Mouse (Mus musculus): ENCODE measurements around the gene Gm8126. TPM values are rescaled to one million over a fixed set of nuclear protein-coding genes. Genes with fewer than 3 reads are reported as not detected.
"Not testable (repeated sequence)": the region's sequence is repeated elsewhere in the genome, so short reads cannot be mapped to it uniquely, and the experiment has no call there.

Gm8126 gene
- polyA plus RNA-seq (2015; fragmentation: Nextera tagmentation; extraction: Ambion mirVana), result not detected in 2 replicates

DNA sequence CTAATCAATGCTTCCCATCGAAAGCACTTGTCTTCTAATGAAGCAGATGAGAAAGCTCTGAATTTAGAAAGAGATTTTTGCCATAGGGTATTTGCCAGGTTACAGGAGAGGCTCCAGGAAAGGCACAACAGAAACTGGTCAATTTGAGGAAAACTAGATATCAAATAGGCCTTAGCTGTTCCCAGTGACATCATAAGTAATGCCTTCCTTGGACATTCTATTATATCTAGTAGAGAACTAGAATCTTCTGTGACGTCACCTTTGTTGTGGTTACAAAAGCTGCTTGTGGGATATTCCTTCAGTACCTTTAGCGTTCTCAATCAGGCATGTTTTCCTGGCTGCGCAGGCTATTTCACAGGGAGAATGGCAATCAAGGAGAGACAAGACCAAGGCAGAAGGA, at the start of gene Gm8126:
TSS of gene Gm8126 (plus strand) at position 301 of the 400 bp plus-strand sequence.
- H3K9ac ChIP-seq (ENCODE audit: low read depth, low read length); H3K4me3 ChIP-seq (ENCODE audit: low read depth, low read length); H3K27me3 ChIP-seq (ENCODE audit: control insufficient read depth, insufficient read depth, low read depth, low read length); H3K36me3 ChIP-seq (ENCODE audit: control insufficient read depth, insufficient read depth, low read length); H3K9me3 ChIP-seq (replicated peaks; ENCODE audit: control insufficient read depth, low read length, poor library complexity, severe bottlenecking); ATAC-seq; H3K4me1 ChIP-seq (ENCODE audit: control insufficient read depth, insufficient read depth, low read length); H3K27ac ChIP-seq (ENCODE audit: low read length); H3K4me2 ChIP-seq (ENCODE audit: low read length): not testable (repeated sequence)
- 97% methylated on average over 2 of the region's 4 CpGs for WGBS

- H3K9me3 ChIP-seq (replicated peaks; ENCODE audit: control insufficient read depth, low read length, poor library complexity, severe bottlenecking); H3K27ac ChIP-seq (ENCODE audit: low read length); H3K27me3 ChIP-seq (ENCODE audit: control insufficient read depth, insufficient read depth, low read depth, low read length); ATAC-seq; H3K4me2 ChIP-seq (ENCODE audit: low read length); H3K4me3 ChIP-seq (ENCODE audit: low read depth, low read length); H3K9ac ChIP-seq (ENCODE audit: low read depth, low read length); H3K36me3 ChIP-seq (ENCODE audit: control insufficient read depth, insufficient read depth, low read length); H3K4me1 ChIP-seq (ENCODE audit: control insufficient read depth, insufficient read depth, low read length): not testable (repeated sequence)
- WGBS, result 95% methylated on average over 3 of the region's 4 CpGs
These were observed 23.2 kb upstream of the Gm8126 start, which contains the start of gene Gm8122 for GRCm38 (mm10) chr14:43235204-43235603. Gene Gm8122, minus strand, starts transcription at chr14:43235304.

DNA sequence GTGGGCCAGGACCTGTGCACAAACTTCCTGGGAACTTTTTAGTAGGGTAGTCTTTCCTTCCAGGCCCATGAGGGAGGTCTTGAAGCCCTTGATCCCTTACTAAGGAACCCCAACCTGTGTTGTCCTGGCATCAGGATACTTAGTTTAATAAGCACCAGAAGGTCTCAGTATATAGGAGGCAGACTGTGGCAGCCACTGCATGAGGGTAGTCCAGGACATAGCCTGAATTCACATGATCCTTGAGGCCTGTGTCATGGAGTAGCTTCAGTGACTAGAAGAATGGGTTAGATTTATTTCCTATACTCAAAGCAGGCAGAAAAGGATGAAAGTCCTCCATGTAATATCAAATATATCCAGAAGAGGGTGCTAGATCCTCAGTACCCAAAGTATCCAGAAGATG, 20.7 kb upstream of the Gm8126 start:
- not testable (repeated sequence) for H3K9me3 ChIP-seq (replicated peaks; ENCODE audit: control insufficient read depth, low read length, poor library complexity, severe bottlenecking); H3K9ac ChIP-seq (ENCODE audit: low read depth, low read length); H3K36me3 ChIP-seq (ENCODE audit: control insufficient read depth, insufficient read depth, low read length); H3K4me1 ChIP-seq (ENCODE audit: control insufficient read depth, insufficient read depth, low read length); ATAC-seq; H3K4me2 ChIP-seq (ENCODE audit: low read length); H3K27me3 ChIP-seq (ENCODE audit: control insufficient read depth, insufficient read depth, low read depth, low read length); H3K27ac ChIP-seq (ENCODE audit: low read length); H3K4me3 ChIP-seq (ENCODE audit: low read depth, low read length)

DNA sequence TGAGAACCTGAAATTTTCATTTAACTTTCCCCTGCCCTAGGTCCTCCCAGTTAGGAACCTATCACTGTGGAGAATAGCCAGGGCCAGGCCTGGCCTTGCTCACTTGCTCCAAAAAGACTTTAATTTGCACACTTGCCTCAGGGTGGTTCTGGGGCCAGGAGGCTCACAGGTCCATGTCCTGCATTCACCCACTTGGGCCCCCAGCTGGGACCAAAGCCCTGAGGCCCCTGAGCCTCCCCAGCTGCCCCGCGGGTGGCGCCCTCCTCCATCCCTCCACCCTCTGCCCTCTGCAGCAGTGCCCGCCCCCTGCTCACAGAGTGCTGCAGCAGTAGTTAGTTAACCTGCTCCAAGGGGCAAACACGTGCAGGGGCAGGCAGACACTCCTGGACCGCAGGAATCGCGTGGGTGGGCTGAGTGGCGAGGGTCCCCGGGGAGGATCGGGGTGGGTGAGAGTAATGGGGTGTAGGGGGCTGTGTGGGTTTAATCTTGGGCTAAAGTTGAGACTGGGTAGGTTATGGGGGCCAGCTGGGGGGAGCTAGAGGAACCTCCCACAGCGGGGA, 8.8 kb upstream of the Gm8126 start:
- not testable (repeated sequence) for H3K4me1 ChIP-seq (ENCODE audit: control insufficient read depth, insufficient read depth, low read length); H3K9me3 ChIP-seq (replicated peaks; ENCODE audit: control insufficient read depth, low read length, poor library complexity, severe bottlenecking); H3K36me3 ChIP-seq (ENCODE audit: control insufficient read depth, insufficient read depth, low read length); H3K9ac ChIP-seq (ENCODE audit: low read depth, low read length); H3K4me2 ChIP-seq (ENCODE audit: low read length); H3K4me3 ChIP-seq (ENCODE audit: low read depth, low read length); H3K27ac ChIP-seq (ENCODE audit: low read length); ATAC-seq; H3K27me3 ChIP-seq (ENCODE audit: control insufficient read depth, insufficient read depth, low read depth, low read length)
- WGBS, result 22% methylated on average over 6 of the region's 12 CpGs

- not testable (repeated sequence) for H3K27me3 ChIP-seq (ENCODE audit: control insufficient read depth, insufficient read depth, low read depth, low read length); H3K9ac ChIP-seq (ENCODE audit: low read depth, low read length); H3K4me2 ChIP-seq (ENCODE audit: low read length); H3K4me1 ChIP-seq (ENCODE audit: control insufficient read depth, insufficient read depth, low read length); H3K36me3 ChIP-seq (ENCODE audit: control insufficient read depth, insufficient read depth, low read length); H3K9me3 ChIP-seq (replicated peaks; ENCODE audit: control insufficient read depth, low read length, poor library complexity, severe bottlenecking); H3K27ac ChIP-seq (ENCODE audit: low read length); H3K4me3 ChIP-seq (ENCODE audit: low read depth, low read length); ATAC-seq
- WGBS, result 34% methylated on average over 5 of the region's 6 CpGs
These were observed 7.7 kb upstream of the Gm8126 start for GRCm38 (mm10) chr14:43250549-43251253.

DNA sequence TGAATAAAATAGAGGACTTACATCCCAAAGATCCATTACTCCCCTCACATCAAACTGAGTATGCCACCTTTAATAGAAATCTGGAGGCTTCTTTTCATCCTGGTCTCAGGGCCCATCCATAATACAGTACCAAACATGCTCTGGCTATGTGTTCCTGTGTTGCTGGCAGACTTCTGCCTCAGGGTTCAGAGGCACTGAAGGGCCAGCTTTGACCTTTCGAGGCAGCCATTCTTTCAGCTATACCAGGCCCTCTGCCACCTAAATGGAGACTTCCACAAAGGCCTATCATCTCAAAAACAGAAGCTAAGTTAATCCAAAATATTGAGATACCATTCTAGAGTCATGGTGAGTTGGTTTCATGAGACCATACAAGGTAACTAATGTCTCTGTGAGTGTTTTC, 1.9 kb upstream of the Gm8126 start:
- WGBS, result 77% methylated on average over 1 of the region's 1 CpGs

DNA sequence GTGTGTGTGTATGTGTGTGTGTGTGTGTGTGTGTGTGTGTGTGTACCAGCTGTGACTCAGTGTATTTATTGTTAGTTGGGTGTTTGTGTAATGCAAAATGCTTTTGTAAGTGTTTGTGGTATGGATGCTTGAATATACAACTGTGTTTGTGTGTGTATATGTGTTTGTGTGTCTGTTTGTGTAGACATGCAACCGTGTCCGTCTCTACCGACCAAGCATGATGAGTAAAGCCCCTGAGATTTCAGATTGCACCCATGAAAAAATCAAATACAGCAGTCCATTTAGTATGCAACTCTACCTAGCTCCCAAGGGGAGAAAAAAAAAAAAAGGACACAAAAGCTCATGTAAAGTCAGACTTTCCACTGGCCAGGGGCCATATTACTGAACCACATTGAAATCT, 5.0 kb downstream of the Gm8126 start:
- H3K27me3 ChIP-seq (ENCODE audit: control insufficient read depth, insufficient read depth, low read depth, low read length); H3K36me3 ChIP-seq (ENCODE audit: control insufficient read depth, insufficient read depth, low read length); H3K9ac ChIP-seq (ENCODE audit: low read depth, low read length); H3K4me1 ChIP-seq (ENCODE audit: control insufficient read depth, insufficient read depth, low read length); H3K4me3 ChIP-seq (ENCODE audit: low read depth, low read length); ATAC-seq; H3K4me2 ChIP-seq (ENCODE audit: low read length); H3K27ac ChIP-seq (ENCODE audit: low read length); H3K9me3 ChIP-seq (replicated peaks; ENCODE audit: control insufficient read depth, low read length, poor library complexity, severe bottlenecking): not testable (repeated sequence)
- 86% methylated on average over 3 of the region's 3 CpGs for WGBS

More for the DNA sequence above, 1.9 kb upstream of the Gm8126 start:
- H3K9me3 ChIP-seq (replicated peaks; ENCODE audit: control insufficient read depth, low read length, poor library complexity, severe bottlenecking); H3K27ac ChIP-seq (ENCODE audit: low read length); H3K4me2 ChIP-seq (ENCODE audit: low read length); ATAC-seq; H3K36me3 ChIP-seq (ENCODE audit: control insufficient read depth, insufficient read depth, low read length); H3K9ac ChIP-seq (ENCODE audit: low read depth, low read length); H3K27me3 ChIP-seq (ENCODE audit: control insufficient read depth, insufficient read depth, low read depth, low read length); H3K4me1 ChIP-seq (ENCODE audit: control insufficient read depth, insufficient read depth, low read length); H3K4me3 ChIP-seq (ENCODE audit: low read depth, low read length): not testable (repeated sequence)

DNA sequence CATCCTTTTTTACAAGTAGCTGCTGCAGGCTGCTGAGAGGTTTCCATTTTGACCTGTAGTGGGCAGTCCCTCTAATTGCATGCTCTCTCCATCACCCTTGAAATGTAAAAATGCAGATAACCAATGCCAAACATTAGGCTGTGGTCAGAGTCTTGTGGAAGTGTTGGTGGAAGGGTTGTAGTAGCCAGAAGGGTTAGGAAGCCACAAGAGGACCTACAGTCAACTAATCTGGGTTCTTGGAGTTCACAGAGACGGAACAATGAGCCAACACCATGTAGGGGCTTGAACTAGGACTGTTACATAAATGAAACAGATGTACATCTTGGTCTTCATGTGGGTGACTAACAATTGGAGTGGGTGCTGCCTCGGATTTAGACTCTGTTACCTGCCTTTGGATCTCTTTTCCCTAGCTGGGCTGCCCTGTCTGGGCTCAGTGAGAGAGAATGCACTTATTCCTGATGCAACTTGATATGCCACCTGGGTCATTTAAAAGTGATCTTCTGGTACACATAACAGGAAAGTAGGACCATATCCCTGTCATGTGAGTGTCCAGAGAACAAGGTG, 10.2 kb downstream of the Gm8126 start:
- H3K27me3 ChIP-seq (ENCODE audit: control insufficient read depth, insufficient read depth, low read depth, low read length); H3K36me3 ChIP-seq (ENCODE audit: control insufficient read depth, insufficient read depth, low read length); H3K4me2 ChIP-seq (ENCODE audit: low read length); H3K4me1 ChIP-seq (ENCODE audit: control insufficient read depth, insufficient read depth, low read length); H3K4me3 ChIP-seq (ENCODE audit: low read depth, low read length); H3K9ac ChIP-seq (ENCODE audit: low read depth, low read length); H3K9me3 ChIP-seq (replicated peaks; ENCODE audit: control insufficient read depth, low read length, poor library complexity, severe bottlenecking); ATAC-seq; H3K27ac ChIP-seq (ENCODE audit: low read length): not testable (repeated sequence)
- WGBS, result 53% methylated on average over 2 of the region's 2 CpGs

DNA sequence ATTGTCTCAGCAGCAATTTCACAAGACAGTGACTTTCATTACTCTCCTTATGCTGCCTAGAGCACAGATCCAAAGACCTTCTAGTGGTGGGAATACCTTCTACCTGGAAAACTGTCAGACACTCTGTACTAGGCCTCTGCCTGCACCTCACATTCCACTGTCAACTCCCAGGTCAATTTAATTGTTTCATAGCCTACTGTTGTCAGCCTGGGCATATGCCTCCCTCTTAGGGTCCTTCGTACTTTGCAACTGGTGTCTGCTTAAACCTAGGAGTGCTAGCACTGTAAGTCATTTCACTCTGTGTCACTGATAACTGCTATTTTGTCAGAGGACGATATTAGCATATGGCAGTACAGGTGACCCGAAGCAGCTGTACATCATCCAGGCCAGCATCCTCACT, 10.8 kb downstream of the Gm8126 start:
- H3K4me2 ChIP-seq (ENCODE audit: low read length); H3K4me1 ChIP-seq (ENCODE audit: control insufficient read depth, insufficient read depth, low read length); H3K36me3 ChIP-seq (ENCODE audit: control insufficient read depth, insufficient read depth, low read length); ATAC-seq; H3K4me3 ChIP-seq (ENCODE audit: low read depth, low read length); H3K9me3 ChIP-seq (replicated peaks; ENCODE audit: control insufficient read depth, low read length, poor library complexity, severe bottlenecking); H3K9ac ChIP-seq (ENCODE audit: low read depth, low read length); H3K27ac ChIP-seq (ENCODE audit: low read length); H3K27me3 ChIP-seq (ENCODE audit: control insufficient read depth, insufficient read depth, low read depth, low read length): not testable (repeated sequence)
- 77% methylated on average over 3 of the region's 3 CpGs for WGBS

Measured in midbrain, embryonic 16.5 days (tissue).